Mouse (Mus musculus) ES-Bruce4 (cell line): ENCODE measurements around the gene Bcl11b.

ENCODE experiments used
- CTCF ChIP-seq: IDR thresholded peaks from one replicate; pipeline ENCODE4 v1.8.1; 2011; ENCODE audit warnings: low read depth, low read length
- EP300 ChIP-seq: IDR thresholded peaks from 2 replicates; pipeline ENCODE4 v1.6.1; 2011; ENCODE audit warnings: low read depth, low read length; ENCODE audit not compliant: insufficient read depth
- POLR2A ChIP-seq: IDR thresholded peaks from one replicate; pipeline ENCODE4 v1.8.1; 2011; ENCODE audit warnings: low read length; ENCODE audit not compliant: insufficient read depth

DNA sequence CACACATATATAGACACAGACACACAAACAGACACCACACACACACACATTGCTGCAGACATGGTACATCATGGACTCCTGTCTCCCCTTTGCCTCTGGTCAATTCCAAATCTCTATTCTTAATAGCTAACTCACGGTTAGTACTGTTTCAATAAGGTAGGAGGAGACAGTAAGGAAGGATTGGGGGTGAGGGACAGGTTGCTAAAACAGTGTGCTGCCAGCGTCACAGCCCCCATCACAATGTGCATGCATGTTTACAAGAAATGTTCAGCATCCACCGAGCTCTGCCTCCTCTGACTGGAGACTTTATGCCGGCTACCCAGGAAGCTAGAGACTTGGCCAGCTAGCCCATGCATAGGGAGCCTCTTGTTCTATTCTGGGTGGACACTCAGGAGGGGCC lies 9.0 kb downstream of the Bcl11b start:
- TF ChIP-seq EP300 (no peak), CTCF (no peak), POLR2A (no peak)
